Mouse (Mus musculus) left cerebral cortex, adult 8-10 months (tissue): ENCODE measurements at regions not wholly inside any gene's neighbourhood (a gene's known extent, or its start where the extent isn't known, plus 50 kb on each side); places are given as distances from the start of the nearest gene placed in this dataset.

Experiments used
- DNase-seq, 2 experiments: peaks; one replicate each; pipeline ENCODE4 v3.0.0; 2022; ENCODE audit warnings: low spot score in 2 of 2

DNA sequence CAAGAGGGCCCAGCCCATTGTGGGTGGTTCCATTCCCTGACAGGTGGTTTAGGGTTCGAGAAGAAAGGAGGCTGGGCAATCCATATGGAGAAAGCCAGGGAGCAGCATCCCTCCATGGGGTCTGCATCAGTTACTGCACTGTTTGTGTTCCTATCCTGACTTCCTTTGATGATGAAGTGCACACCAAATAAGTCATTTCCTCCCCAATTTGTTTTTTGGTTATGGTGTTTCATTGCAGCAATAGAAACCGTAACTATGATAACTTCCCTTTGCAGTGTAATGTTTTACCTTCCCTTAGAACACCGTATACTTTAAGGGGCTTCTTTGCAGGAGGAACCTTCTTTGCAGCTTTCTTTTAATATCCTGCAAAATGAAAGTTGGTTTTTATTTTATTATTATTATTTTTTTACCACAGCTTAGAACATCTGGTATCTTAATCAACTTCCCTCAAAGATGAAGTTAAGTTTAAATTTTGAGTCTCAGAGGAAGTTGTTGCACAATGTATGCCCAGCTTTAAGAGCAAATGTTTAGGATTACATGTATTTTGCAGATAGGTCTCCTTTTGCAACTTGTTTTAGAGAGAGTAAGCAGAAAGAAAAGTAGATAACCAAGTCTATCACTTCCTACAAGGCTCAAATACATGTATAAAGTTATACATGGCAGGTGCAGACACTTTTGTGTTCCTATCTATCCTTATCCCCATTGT is 1059.1 kb downstream of the Diaph2 start:
- no peak for DNase-seq

- DNase-seq = no peak
These were observed 1069.4 kb downstream of the Diaph2 start for GRCm38 (mm10) chrX:130818916-130819315.

DNA sequence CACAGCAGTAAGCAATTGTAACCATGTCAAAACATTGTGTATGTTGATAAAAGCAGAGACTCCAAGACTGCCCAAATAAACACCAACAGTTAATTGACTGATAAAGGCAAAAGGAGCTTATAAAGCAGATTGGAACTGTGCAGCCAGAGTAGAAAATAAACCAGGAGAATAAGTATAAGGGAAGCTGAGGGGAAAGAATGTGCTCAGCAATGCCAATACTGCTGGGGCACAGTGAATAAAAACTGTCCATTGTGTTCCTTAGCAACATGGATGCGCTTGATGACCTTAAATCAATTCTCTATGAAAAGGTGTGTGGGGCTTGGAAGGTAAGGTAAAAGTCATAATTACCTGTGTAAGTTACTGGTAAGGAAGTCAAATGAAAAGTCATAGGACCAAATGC is 1070.2 kb downstream of the Diaph2 start:
- no peak for DNase-seq

GRCm38 (mm10) chrX:130820168-130820567 is 1070.6 kb downstream of the Diaph2 start:
- no peak for DNase-seq

DNA sequence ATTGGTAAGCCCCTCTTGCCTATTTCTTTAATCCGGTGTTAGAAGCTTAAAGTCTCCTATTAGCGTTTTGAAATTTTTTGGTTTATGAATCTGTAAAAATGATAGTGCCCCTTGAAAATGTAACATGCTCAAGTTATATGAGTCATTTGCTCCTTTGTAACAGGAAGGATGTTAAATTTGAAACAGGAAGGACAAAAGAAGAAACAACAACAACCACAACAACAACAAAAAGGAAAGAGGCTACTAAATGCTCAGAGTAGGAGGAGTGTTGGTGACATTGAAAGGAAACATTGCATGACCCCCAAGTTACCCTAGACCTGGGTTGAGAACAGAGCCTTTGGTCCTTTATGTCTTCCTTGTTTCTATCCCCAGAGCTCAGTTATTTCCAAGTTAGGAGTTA is 1074.4 kb downstream of the Diaph2 start:
- DNase-seq = no peak

DNA sequence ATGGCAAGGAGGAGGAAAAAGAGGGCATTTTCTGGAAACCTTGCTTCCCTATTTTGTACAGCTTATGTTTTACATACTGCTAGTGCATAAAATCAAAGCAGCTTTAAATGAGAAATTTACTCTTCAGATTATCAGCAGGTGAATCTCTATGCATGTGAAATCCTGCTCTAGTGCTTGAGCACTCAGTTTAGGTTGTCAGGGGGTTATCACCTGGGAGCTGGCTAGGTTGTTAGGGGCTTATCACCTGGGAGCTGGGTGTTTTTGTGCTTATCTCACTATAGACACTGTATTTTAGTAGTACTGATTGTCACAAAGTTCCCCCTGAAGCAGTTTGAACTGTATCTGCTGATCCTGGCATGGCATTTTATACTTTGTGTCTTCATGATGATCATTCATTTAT is 1086.3 kb downstream of the Diaph2 start:
- no peak for DNase-seq

DNA sequence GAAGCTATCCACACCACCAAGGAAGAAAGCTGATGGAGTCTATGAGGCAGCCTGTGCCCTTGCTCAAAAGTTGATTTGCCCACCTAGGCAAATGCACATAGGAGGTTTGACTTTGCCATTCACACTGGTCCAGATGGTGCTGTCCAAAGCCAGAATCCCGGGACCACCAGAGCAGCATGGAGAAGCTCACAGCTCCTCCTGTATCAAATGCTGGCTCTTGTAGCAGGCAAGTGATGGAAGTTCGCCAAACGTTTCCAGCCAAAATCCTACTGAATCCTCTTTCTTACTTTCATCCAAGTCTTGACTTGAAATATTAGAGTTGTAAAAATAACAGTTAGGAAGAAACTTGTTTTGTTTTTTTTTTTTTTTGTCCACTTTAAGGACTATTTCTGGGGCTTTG is 1093.6 kb downstream of the Diaph2 start:
- DNase-seq = no peak

GRCm38 (mm10) chrX:130866506-130866905 is 1117.0 kb downstream of the Diaph2 start:
- no peak for DNase-seq

DNA sequence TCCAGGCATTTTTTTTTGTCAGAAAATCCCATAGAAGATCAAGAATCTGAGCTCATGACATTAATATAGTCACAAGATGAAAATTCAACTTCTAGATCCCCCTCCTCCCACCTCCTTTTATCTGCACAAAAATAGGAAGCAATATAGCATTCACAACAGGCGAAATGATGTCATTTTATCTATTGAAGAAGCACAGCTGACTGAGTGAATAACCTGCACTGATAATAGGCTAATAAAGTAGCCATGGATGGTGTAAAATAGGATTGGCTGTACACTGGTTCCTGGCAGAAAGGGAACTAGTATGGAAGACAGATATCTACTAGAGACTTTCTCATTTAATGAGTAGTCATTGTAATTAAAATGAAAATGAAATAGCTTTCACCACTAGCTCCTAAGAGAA is 1124.6 kb downstream of the Diaph2 start:
- DNase-seq = no peak

GRCm38 (mm10) chrX:130875289-130875688 is 1125.7 kb downstream of the Diaph2 start:
- peak in 1 of 2 experiments; percentile 5 for DNase-seq

DNA sequence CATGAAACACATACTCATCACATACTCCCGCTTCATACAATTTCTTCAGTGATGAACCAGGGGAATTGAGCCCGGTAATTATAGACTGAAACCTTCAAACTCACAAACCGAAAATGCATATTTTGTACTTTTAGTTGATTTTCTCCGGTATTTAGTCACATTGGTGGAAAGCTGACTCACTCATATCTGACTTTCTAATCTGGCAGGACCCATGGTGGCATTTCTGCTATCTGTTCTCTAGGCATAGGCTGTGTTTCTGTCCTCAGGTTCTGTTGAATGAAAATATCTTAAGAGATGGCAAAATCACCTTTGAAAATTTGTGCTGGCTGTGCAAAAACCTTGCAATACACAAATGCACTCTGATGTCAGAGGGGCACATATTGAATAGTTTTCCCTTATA is 1126.6 kb downstream of the Diaph2 start:
- no peak for DNase-seq
